Mouse (Mus musculus) lung, adult 2 months (tissue): ENCODE measurements around the gene Nfic.

Source experiments
- CTCF ChIP-seq: fragments of 200-500 bp; IDR thresholded peaks from 2 replicates; pipeline ENCODE4 v1.5.1; 2011; ENCODE audit warnings: mild to moderate bottlenecking, low read length, control low read depth; ENCODE audit not compliant: insufficient read depth
- POLR2A ChIP-seq: fragments of 200-500 bp; IDR thresholded peaks from 2 replicates; pipeline ENCODE4 v1.6.1; 2011; ENCODE audit warnings: low read depth, mild to moderate bottlenecking, control low read depth, low read length, borderline replicate concordance; ENCODE audit errors: extremely low read depth

GRCm38 (mm10) chr10:81429092-81429491 is 26.3 kb downstream of the Nfic start:
- TF ChIP-seq POLR2A (no peak), CTCF (no peak)
